Mouse (Mus musculus): ENCODE data around the gene Plcb3. TPM values are rescaled to one million over a fixed set of nuclear protein-coding genes. Genes with fewer than 3 reads are reported as not detected.

Plcb3 gene
- polyA plus RNA-seq, 1 experiment from 2014 or later, result 17.2 TPM

DNA sequence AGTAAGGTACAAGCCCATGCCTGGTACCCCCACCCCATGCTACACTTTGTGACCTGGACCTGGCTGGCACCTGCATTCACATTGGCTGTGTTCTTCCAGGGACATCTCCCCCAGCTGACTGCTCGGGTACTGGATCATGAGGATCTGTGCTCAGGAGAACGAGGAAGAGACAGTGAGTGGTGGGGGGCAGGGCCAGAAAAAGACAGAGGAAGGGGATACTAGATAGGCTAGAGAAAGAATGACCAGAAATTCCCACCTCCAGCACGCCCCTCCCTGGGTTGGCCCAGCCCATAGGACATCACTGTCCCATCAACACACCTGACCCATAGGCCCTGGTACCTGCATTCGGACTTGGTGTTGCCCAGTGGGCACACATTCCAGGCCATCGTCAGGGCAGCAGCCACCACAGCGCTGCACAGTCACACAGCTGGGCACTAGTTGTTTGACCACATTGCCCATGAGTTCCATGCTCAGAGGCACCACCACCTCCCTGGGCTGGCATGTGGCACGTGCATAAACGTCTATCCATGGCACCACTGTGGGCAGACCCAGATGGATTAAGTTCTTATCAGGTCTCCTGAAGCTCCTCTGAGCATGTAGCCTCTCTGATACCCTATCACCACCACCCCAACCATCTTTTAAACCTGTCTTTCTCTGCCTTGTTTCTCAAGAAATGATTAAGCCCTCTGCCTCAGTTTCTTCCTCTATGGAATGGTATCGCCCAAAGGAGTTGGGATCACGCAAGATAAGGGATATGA is 9.9 kb upstream of the Plcb3 start:
- H3K27ac ChIP-seq (ENCODE audit: low read depth, low read length), result no peak overlapping the region
- peak overlapping the region; percentile 90 for H3K4me2 ChIP-seq
- peak overlapping the region; percentile 90 for H3K4me3 ChIP-seq (ENCODE audit: low read depth, low read length)
- no peaks in the 10 kb centered on the region for H3K27me3 ChIP-seq (ENCODE audit: control insufficient read depth, insufficient read depth, low read length)
- H3K9ac ChIP-seq (ENCODE audit: low read depth, low read length), result peak overlapping the region; percentile 96
- peaks cover 21% of the 10 kb centered on the region for H3K4me1 ChIP-seq (ENCODE audit: control insufficient read depth, insufficient read depth, low read length)
- H3K36me3 ChIP-seq (ENCODE audit: control insufficient read depth, insufficient read depth, low read length), result peaks cover 24% of the 10 kb centered on the region
- no peaks in the 10 kb centered on the region for H3K9me3 ChIP-seq (replicated peaks; ENCODE audit: control insufficient read depth, low read length)
- no peak for ATAC-seq (replicated peaks; ENCODE audit: insufficient number of reproducible peaks, low FRiP score, low TSS enrichment)
- 69% methylated on average over 10 of the region's 10 CpGs for whole genome bisulfite sequencing (ENCODE audit: insufficient replicate concordance)

DNA sequence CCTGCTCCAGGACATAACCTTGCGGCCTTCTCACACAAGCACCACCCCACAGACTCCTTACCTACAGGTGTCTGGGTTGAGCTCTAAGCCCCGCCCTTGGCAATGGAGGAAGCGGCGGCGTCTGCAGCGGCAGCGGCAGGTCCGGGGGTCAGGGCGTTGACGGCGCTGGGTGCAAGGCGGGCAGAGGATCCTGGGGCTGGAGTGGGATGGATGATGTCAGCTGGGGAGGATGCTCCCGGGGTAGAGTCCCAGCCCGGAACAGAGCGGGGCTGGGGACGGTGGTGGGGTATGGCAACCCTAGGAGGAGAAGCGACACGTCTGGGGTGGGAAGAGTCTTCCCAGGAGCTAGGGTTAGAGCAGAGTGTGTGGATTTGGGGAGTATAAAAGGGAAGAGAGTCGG is 9.0 kb upstream of the Plcb3 start:
- ATAC-seq (replicated peaks; ENCODE audit: insufficient number of reproducible peaks, low FRiP score, low TSS enrichment), result no peak
- 0 out of 2 replicates have a peak overlapping the region, but pooled peaks have one; percentile 0 for H3K9ac ChIP-seq (ENCODE audit: low read depth, low read length)
- H3K4me3 ChIP-seq (ENCODE audit: low read depth, low read length), result no peak overlapping the region
- peaks cover 24% of the 10 kb centered on the region for H3K4me1 ChIP-seq (ENCODE audit: control insufficient read depth, insufficient read depth, low read length)
- 84% methylated on average over 19 of the region's 19 CpGs for WGBS (ENCODE audit: insufficient replicate concordance)
- H3K9me3 ChIP-seq (replicated peaks; ENCODE audit: control insufficient read depth, low read length), result no peaks in the 10 kb centered on the region
- peaks cover 24% of the 10 kb centered on the region for H3K36me3 ChIP-seq (ENCODE audit: control insufficient read depth, insufficient read depth, low read length)
- H3K27me3 ChIP-seq (ENCODE audit: control insufficient read depth, insufficient read depth, low read length), result no peaks in the 10 kb centered on the region
- H3K27ac ChIP-seq (ENCODE audit: low read depth, low read length), result no peak overlapping the region
- no peak overlapping the region for H3K4me2 ChIP-seq

DNA sequence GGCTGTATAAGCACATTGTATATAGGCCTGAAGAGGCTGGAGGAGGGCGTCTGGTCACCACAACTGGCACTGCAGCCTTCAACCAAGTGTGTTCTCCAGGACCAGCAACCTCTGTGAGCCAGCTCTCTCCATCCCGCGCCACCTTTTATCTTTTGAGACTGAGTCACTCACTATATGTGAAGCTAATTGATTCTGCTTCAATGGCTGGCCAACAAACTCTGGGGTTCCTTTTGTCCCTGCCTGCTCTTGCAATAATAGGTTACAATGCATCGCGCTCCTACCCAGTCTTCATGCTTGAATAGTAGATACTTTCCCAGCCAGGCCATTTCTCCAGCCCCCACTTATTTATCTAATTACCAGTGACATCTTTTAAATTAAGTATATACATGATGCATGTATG is 7.4 kb upstream of the Plcb3 start:
- H3K36me3 ChIP-seq (ENCODE audit: control insufficient read depth, insufficient read depth, low read length), result peaks cover 21% of the 10 kb centered on the region
- H3K4me1 ChIP-seq (ENCODE audit: control insufficient read depth, insufficient read depth, low read length), result peaks cover 33% of the 10 kb centered on the region
- H3K27me3 ChIP-seq (ENCODE audit: control insufficient read depth, insufficient read depth, low read length), result no peaks in the 10 kb centered on the region
- 95% methylated on average over 5 of the region's 5 CpGs for WGBS (ENCODE audit: insufficient replicate concordance)
- no peaks in the 10 kb centered on the region for H3K9me3 ChIP-seq (replicated peaks; ENCODE audit: control insufficient read depth, low read length)
- H3K9ac ChIP-seq (ENCODE audit: low read depth, low read length), result no peak overlapping the region
- H3K27ac ChIP-seq (ENCODE audit: low read depth, low read length), result no peak overlapping the region
- no peak overlapping the region for H3K4me3 ChIP-seq (ENCODE audit: low read depth, low read length)
- no peak overlapping the region for H3K4me2 ChIP-seq
- no peak for ATAC-seq (replicated peaks; ENCODE audit: insufficient number of reproducible peaks, low FRiP score, low TSS enrichment)

DNA sequence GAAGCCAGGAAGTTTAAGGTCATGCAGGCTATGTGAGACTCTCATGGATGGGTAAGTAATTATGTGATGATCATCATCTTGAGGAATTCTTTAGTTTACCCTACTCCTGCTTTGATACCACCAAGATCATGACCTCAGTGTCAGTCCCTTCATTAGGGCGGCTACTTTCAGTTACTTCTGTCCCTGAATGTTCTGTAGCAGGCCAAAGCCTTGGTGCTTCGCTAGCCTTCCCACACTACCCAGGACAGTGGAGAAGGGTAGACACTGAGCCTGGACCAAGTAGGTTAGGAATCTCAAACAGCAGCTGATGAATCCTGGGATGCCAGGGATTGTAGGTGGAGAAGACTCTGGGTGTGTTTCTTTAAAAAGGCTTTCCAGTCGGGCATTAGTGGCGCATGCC is 5.2 kb upstream of the Plcb3 start:
- Histone ChIP-seq H3K4me3 (ENCODE audit: low read depth, low read length) (peak overlapping the region; percentile 74; the same call in 1 of the 2 replicates), H3K9me3 (replicated peaks; ENCODE audit: control insufficient read depth, low read length) (no peaks in the 10 kb centered on the region), H3K4me1 (ENCODE audit: control insufficient read depth, insufficient read depth, low read length) (peaks cover 40% of the 10 kb centered on the region), H3K27me3 (ENCODE audit: control insufficient read depth, insufficient read depth, low read length) (no peaks in the 10 kb centered on the region), H3K9ac (ENCODE audit: low read depth, low read length) (peak overlapping the region; percentile 89; the same call in 1 of the 2 replicates), H3K4me2 (peak overlapping the region; percentile 94), H3K36me3 (ENCODE audit: control insufficient read depth, insufficient read depth, low read length) (peaks cover 28% of the 10 kb centered on the region), H3K27ac (ENCODE audit: low read depth, low read length) (no peak overlapping the region)
- ATAC-seq (replicated peaks; ENCODE audit: insufficient number of reproducible peaks, low FRiP score, low TSS enrichment), result no peak
- WGBS (ENCODE audit: insufficient replicate concordance), result 87% methylated on average over 4 of the region's 4 CpGs

DNA sequence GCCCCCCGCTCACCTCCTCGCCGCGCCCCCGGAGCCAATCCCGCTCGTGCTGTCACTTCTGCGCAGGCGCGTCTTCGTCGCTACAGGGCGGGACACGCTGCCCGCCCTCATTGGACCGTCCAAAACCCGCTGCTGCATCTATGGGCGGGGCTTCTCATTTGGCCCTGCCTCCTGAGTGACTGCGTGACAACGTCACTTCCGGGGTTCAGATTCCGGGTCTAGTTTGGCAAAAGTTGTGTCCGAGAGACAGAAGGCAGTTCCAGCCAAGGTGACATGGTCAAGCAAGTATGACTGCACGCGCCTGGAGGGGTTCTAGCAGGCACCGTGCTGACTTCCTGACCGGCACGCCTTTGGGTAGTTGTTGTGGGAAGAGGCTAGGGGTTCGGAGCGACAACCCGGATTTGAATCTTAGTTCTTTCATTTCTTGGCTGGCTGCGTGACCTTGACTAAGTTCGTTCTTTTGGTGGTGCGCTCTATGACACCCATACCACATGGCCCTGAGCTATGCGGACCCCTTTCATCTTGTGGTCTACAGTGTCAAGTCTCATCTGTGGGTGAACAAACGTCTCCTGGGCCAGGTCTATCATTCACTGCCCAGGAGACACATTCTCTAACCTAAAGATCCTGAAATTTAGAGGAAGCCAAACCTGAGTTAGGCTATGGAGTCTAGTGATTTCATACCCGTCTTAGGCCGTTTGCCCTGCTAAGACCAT is 4.3 kb upstream of the Plcb3 start, which contains the start of gene Fkbp2:
TSS of gene Fkbp2 (minus strand) at position 121 of the 713 bp plus-strand sequence.
- ATAC-seq (replicated peaks; ENCODE audit: insufficient number of reproducible peaks, low FRiP score, low TSS enrichment), result peak; percentile 87
- peaks cover 28% of the 10 kb centered on the region for H3K36me3 ChIP-seq (ENCODE audit: control insufficient read depth, insufficient read depth, low read length)
- H3K27me3 ChIP-seq (ENCODE audit: control insufficient read depth, insufficient read depth, low read length), result no peaks in the 10 kb centered on the region
- no peaks in the 10 kb centered on the region for H3K9me3 ChIP-seq (replicated peaks; ENCODE audit: control insufficient read depth, low read length)
- WGBS (ENCODE audit: insufficient replicate concordance), result 1% methylated on average over 38 of the region's 38 CpGs
- peak within 1 kb of the TSS; percentile 94 for H3K4me2 ChIP-seq
- H3K4me3 ChIP-seq (ENCODE audit: low read depth, low read length), result peak within 1 kb of the TSS; percentile 74
- peak within 1 kb of the TSS; percentile 96 for H3K27ac ChIP-seq (ENCODE audit: low read depth, low read length)
- peaks cover 39% of the 10 kb centered on the region for H3K4me1 ChIP-seq (ENCODE audit: control insufficient read depth, insufficient read depth, low read length)
- peak within 1 kb of the TSS; percentile 89 for H3K9ac ChIP-seq (ENCODE audit: low read depth, low read length)

DNA sequence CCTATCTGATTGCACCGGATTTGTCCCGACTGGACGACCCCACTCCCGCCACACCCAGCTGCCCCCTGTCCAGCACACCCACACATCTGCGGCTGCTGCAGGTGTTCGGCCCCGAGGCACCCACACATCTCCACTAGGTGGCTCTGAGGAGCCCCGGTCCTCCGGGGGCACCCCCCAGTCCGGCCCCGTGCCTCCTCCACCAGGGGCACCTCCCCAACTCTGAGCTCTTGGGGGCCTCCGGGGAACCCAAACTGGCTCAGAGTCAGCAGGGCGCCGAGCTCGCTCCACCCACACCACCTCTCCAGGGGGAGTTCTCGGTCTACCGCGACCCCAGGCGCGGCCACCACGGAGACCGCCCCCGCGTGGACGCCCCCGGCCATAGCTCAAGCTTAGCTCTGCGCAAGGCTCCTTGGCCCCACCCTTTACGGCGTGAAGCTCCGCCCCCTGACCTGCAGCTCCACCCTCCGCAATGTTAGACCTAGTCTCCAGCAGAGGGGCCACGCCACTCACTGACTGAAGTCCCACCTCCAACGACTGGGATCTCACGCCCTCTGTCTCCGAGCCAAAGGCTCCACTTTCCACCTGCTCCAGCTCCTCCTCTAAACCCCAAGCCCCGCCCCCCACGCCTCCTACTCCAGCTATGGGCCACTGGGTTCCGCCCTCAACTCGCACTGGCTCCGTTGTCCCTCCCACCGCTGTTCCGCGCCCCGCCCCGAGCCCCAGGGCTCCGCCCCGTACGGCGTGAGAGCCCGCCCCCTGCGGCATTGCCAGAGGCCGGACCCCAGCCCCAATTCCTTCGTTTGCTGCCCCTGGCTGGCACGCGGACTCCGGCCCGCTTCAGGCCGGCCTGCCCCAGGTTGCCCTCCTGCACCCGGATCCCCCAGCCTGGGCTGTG is 3.5 kb upstream of the Plcb3 start:
- WGBS (ENCODE audit: insufficient replicate concordance), result under 1% methylated on average over 53 of the region's 59 CpGs
- H3K9ac ChIP-seq (ENCODE audit: low read depth, low read length), result peak overlapping the region; percentile 89

DNA sequence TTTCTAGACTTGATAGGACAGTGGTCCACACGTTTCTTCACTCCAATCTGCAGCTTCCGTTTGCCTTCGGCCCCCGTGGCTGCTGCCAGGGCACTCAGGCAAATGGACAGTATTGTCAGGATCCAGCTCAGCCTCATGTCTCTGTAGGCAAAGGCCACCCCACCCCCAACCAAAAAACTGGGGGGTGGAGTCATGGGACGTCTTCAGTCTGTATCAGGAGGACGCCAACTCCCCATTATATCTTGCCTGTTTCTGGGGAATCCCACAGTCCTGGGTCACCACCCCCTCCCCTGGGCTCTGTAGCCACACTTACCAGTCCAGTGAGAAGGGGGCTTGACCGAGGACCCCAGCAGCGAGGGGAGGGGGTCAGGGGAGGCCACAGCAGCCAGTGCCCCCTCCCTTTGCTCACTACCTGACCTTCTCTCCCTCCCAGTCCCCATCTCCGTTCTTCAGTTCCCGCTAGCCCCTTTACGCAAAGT is 2.8 kb upstream of the Plcb3 start:
- Histone ChIP-seq H3K27me3 (ENCODE audit: control insufficient read depth, insufficient read depth, low read length) (no peaks in the 10 kb centered on the region), H3K27ac (ENCODE audit: low read depth, low read length) (peak overlapping the region; percentile 65), H3K9ac (ENCODE audit: low read depth, low read length) (peak overlapping the region; percentile 74), H3K4me2 (peak overlapping the region; percentile 94), H3K36me3 (ENCODE audit: control insufficient read depth, insufficient read depth, low read length) (peaks cover 21% of the 10 kb centered on the region), H3K4me1 (ENCODE audit: control insufficient read depth, insufficient read depth, low read length) (peaks cover 40% of the 10 kb centered on the region), H3K9me3 (replicated peaks; ENCODE audit: control insufficient read depth, low read length) (no peaks in the 10 kb centered on the region), H3K4me3 (ENCODE audit: low read depth, low read length) (peak overlapping the region; percentile 74)
- whole genome bisulfite sequencing (ENCODE audit: insufficient replicate concordance), result 6% methylated on average over 11 of the region's 11 CpGs
- no peak for ATAC-seq (replicated peaks; ENCODE audit: insufficient number of reproducible peaks, low FRiP score, low TSS enrichment)

More for the DNA sequence above, 3.5 kb upstream of the Plcb3 start:
- peak; percentile 90 for ATAC-seq (replicated peaks; ENCODE audit: insufficient number of reproducible peaks, low FRiP score, low TSS enrichment)
- H3K27ac ChIP-seq (ENCODE audit: low read depth, low read length), result peak overlapping the region; percentile 96
- H3K4me3 ChIP-seq (ENCODE audit: low read depth, low read length), result peak overlapping the region; percentile 74
- H3K4me2 ChIP-seq, result peak overlapping the region; percentile 94
- H3K9me3 ChIP-seq (replicated peaks; ENCODE audit: control insufficient read depth, low read length), result no peaks in the 10 kb centered on the region
- peaks cover 39% of the 10 kb centered on the region for H3K4me1 ChIP-seq (ENCODE audit: control insufficient read depth, insufficient read depth, low read length)
- H3K27me3 ChIP-seq (ENCODE audit: control insufficient read depth, insufficient read depth, low read length), result no peaks in the 10 kb centered on the region
- peaks cover 23% of the 10 kb centered on the region for H3K36me3 ChIP-seq (ENCODE audit: control insufficient read depth, insufficient read depth, low read length)

DNA sequence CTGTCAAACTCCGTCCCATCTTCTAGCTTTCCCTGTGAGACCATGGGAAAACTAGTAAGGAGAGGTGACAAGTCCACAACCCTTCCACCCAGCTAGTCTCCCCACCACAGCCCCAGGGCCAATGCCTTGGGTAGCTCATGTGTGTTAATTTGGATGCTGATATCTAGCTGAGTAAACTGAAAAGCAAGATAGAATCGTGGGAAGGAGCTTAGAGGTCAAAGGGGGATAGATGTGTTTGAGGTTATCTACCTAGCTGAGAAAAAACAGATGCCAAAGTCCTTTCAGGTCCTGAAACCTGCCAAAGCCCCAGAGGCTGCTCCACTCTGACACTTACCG is 2.3 kb upstream of the Plcb3 start:
- no peak for ATAC-seq (replicated peaks; ENCODE audit: insufficient number of reproducible peaks, low FRiP score, low TSS enrichment)
- Histone ChIP-seq H3K4me2 (peak overlapping the region; percentile 94), H3K27ac (ENCODE audit: low read depth, low read length) (peak overlapping the region; percentile 65; the same call in 1 of the 2 replicates), H3K27me3 (ENCODE audit: control insufficient read depth, insufficient read depth, low read length) (no peaks in the 10 kb centered on the region), H3K4me1 (ENCODE audit: control insufficient read depth, insufficient read depth, low read length) (peaks cover 44% of the 10 kb centered on the region), H3K9ac (ENCODE audit: low read depth, low read length) (peak overlapping the region; percentile 74), H3K4me3 (ENCODE audit: low read depth, low read length) (peak overlapping the region; percentile 74), H3K36me3 (ENCODE audit: control insufficient read depth, insufficient read depth, low read length) (peaks cover 17% of the 10 kb centered on the region), H3K9me3 (replicated peaks; ENCODE audit: control insufficient read depth, low read length) (no peaks in the 10 kb centered on the region)
- 28% methylated on average over 3 of the region's 3 CpGs for WGBS (ENCODE audit: insufficient replicate concordance)

Data from heart, embryonic 11.5 days (tissue).